Mouse (Mus musculus) liver, embryonic 14.5 days (tissue): ENCODE data around the gene Birc2.

Experiments used
- CTCF ChIP-seq: IDR thresholded peaks from 2 replicates; pipeline ENCODE4 v1.5.1; 2016; ENCODE audit warnings: antibody characterized with exemption, low read depth, control low read depth
- EP300 ChIP-seq: IDR thresholded peaks from 2 replicates; pipeline ENCODE4 v1.6.1; 2016; ENCODE audit warnings: antibody characterized with exemption, low read depth

DNA sequence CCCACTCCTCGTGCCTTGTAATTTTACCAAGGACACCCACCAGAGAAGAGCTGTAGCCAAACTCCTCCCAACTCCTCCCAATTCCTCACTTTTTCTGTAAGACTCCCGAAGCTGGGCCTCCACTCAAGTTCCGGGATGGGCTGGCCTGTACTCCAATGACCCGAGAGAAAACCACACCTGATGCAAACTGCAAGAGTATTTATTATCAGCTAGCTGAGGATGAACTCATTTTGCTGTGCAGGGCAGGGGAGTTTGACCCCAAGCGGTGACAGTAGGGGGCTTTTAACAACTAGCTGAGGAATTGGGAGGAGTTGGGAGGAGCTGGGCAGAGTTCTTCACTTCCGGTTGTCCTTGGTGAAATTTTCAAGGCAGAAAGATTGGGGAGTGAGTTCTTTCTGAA, 4.4 kb upstream of the Birc2 start:
- no peak for TF ChIP-seq CTCF
- no peak for TF ChIP-seq EP300
